Mouse (Mus musculus) forebrain, embryonic 11.5 days (tissue): ENCODE data around the gene Map4k4. TPM values are rescaled to one million over a fixed set of nuclear protein-coding genes. Genes with fewer than 3 reads are reported as not detected.

Experiments
- ATAC-seq: fragments of 200-750 bp; cut with Nextera tagmentation; replicated peaks from 2 replicates; pipeline ENCODE4 v1.8.0; 2017; ENCODE audit warnings: moderate TSS enrichment; ENCODE audit not compliant: low FRiP score
- DNase-seq: peaks from one replicate; pipeline ENCODE4 v3.0.0-alpha.2; 2017; ENCODE audit warnings: low spot score
- H3K27ac ChIP-seq: fragments of 300-500 bp; sonication (generic); 2 replicates; pipeline ENCODE4 v1.5.1; 2014; ENCODE audit warnings: low read depth, low read length
- H3K27me3 ChIP-seq: fragments of 300-500 bp; sonication (generic); 2 replicates; pipeline ENCODE4 v1.6.1; 2014; ENCODE audit warnings: mild to moderate bottlenecking, low read length, mixed read lengths; ENCODE audit not compliant: control insufficient read depth, insufficient read depth
- H3K36me3 ChIP-seq: fragments of 300-500 bp; sonication (generic); 2 replicates; pipeline ENCODE4 v1.6.1; 2014; ENCODE audit warnings: mild to moderate bottlenecking, low read length, moderate library complexity, mixed read lengths; ENCODE audit not compliant: control insufficient read depth, insufficient read depth
- H3K4me1 ChIP-seq: fragments of 300-500 bp; sonication (generic); replicated peaks from 2 replicates; pipeline ENCODE4 v1.6.1; 2014; ENCODE audit warnings: low read length, mixed read lengths; ENCODE audit not compliant: control insufficient read depth, insufficient read depth
- H3K4me2 ChIP-seq: fragments of 300-500 bp; sonication (generic); 2 replicates; pipeline ENCODE4 v1.6.1; 2014; ENCODE audit warnings: low read depth, mild to moderate bottlenecking, low read length, moderate library complexity, mixed read lengths; ENCODE audit not compliant: severe bottlenecking
- H3K4me3 ChIP-seq: fragments of 300-500 bp; sonication (generic); 2 replicates; pipeline ENCODE4 v1.5.1; 2014; ENCODE audit warnings: low read depth, low read length
- H3K9ac ChIP-seq: fragments of 300-500 bp; sonication (generic); 2 replicates; pipeline ENCODE4 v1.6.1; 2014; ENCODE audit warnings: low read length
- H3K9me3 ChIP-seq: fragments of 300-500 bp; sonication (generic); 2 replicates; pipeline ENCODE4 v1.6.1; 2016; ENCODE audit warnings: low read length, mixed read lengths; ENCODE audit not compliant: control insufficient read depth
- WGBS: fragments of 180-500 bp; shearing (Covaris S2); extraction: QIAGEN DNeasy Blood & Tissue Kit; methylation state at CpG from one replicate; pipeline ENCODE4 v1.1.7; 2014; 5-methylcytosine and 5-hydroxymethylcytosine counted together
- polyA plus RNA-seq: library from polyadenylated mRNA; unstranded; fragments of >200 nt; fragmentation: Nextera tagmentation; extraction: Ambion mirVana; gene quantifications from 2 replicates; pipeline ENCODE4 v1.2.1, GENCODE M21; 2014

The Map4k4 gene
- polyA plus RNA-seq, 1 experiment from 2014 or later = 52.4 TPM

DNA sequence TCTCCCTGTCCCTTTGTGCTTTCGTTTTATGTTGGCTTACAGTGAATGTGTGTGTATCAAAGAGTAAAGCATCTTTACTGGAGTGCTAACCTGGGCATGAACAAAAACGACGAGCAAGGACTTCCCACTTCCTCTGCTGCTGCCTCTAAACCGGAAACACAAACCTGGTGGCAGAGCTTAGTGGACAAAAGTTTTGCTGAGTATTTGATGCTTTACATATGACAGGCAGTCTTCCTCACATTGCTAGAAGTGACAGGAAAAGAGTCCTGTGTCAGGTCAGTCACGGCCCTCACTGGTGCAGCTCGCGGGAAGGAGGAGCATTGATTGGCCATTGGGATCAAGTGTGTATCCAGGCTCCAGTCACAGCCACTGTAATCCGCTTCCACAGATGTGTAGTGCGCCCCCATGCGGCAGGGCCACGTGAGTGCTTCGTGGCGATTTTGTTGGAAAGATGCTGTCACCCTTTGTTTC is 35.7 kb downstream of the Map4k4 start:
- WGBS = under 1% methylated on average over 13 of the region's 13 CpGs
- no peak overlapping the region for H3K27ac ChIP-seq
- DNase-seq (peak; percentile 90), ATAC-seq (peak; percentile 78)
- no peaks in the 10 kb centered on the region for H3K36me3 ChIP-seq
- H3K4me3 ChIP-seq = peak overlapping the region; percentile 24
- no peak overlapping the region; the same call in 1 of the 2 replicates for H3K9ac ChIP-seq
- peak overlapping the region; percentile 48 for H3K4me2 ChIP-seq
- no peaks in the 10 kb centered on the region for H3K27me3 ChIP-seq
- peaks cover 28% of the 10 kb centered on the region for H3K4me1 ChIP-seq
- no peaks in the 10 kb centered on the region for H3K9me3 ChIP-seq

- Histone ChIP-seq H3K9ac (no peak overlapping the region), H3K36me3 (no peaks in the 10 kb centered on the region), H3K27me3 (no peaks in the 10 kb centered on the region), H3K27ac (no peak overlapping the region), H3K9me3 (no peaks in the 10 kb centered on the region), H3K4me3 (no peak overlapping the region), H3K4me2 (no peak overlapping the region), H3K4me1 (peaks cover 30% of the 10 kb centered on the region)
- no peak for ATAC-seq
- DNase-seq = no peak
- 67% methylated on average over 2 of the region's 2 CpGs for WGBS
These were observed 36.2 kb downstream of the Map4k4 start for GRCm38 (mm10) chr1:39936934-39937333.

- Histone ChIP-seq H3K4me1 (peaks cover 35% of the 10 kb centered on the region), H3K9ac (no peak overlapping the region), H3K27me3 (no peaks in the 10 kb centered on the region), H3K36me3 (no peaks in the 10 kb centered on the region), H3K4me3 (no peak overlapping the region), H3K27ac (no peak overlapping the region), H3K9me3 (no peaks in the 10 kb centered on the region), H3K4me2 (no peak overlapping the region)
- WGBS = 56% methylated on average over 4 of the region's 4 CpGs
- no peak for DNase-seq
- no peak for ATAC-seq
These were observed 36.9 kb downstream of the Map4k4 start for GRCm38 (mm10) chr1:39937609-39938008.

DNA sequence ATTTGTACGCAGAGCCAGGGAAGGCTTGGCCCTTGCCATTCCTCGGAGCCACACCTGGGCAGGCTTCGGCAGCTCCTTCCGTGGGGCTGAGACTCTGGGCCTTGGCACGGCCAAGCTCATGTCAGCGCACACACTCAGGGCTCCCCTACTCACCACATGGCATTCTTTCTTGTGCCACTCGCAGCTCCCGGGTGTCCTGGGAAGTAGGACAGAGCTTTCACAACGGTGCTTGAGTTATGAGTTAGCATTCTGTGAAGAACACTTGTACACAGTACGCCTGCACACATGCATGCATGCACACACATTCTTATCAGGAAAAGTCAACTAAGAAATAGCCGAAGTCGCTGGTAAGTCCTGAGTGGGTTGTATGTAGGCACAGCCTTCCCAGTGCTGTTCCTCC is 38.7 kb downstream of the Map4k4 start:
- ATAC-seq (no peak), DNase-seq (no peak)
- no peaks in the 10 kb centered on the region for H3K36me3 ChIP-seq
- no peak overlapping the region for H3K4me2 ChIP-seq
- WGBS = 88% methylated on average over 12 of the region's 12 CpGs
- no peaks in the 10 kb centered on the region for H3K27me3 ChIP-seq
- no peak overlapping the region for H3K27ac ChIP-seq
- H3K4me3 ChIP-seq = no peak overlapping the region
- no peak overlapping the region for H3K9ac ChIP-seq
- peaks cover 47% of the 10 kb centered on the region for H3K4me1 ChIP-seq
- no peaks in the 10 kb centered on the region for H3K9me3 ChIP-seq

GRCm38 (mm10) chr1:39940342-39940741 is 39.6 kb downstream of the Map4k4 start:
- H3K27ac ChIP-seq = no peak overlapping the region
- no peak overlapping the region for H3K4me3 ChIP-seq
- DNase-seq (no peak), ATAC-seq (no peak)
- H3K9ac ChIP-seq = no peak overlapping the region
- no peaks in the 10 kb centered on the region for H3K27me3 ChIP-seq
- 89% methylated on average over 2 of the region's 2 CpGs for WGBS
- H3K9me3 ChIP-seq = no peaks in the 10 kb centered on the region
- H3K4me2 ChIP-seq = no peak overlapping the region
- H3K4me1 ChIP-seq = peaks cover 44% of the 10 kb centered on the region
- H3K36me3 ChIP-seq = no peaks in the 10 kb centered on the region

DNA sequence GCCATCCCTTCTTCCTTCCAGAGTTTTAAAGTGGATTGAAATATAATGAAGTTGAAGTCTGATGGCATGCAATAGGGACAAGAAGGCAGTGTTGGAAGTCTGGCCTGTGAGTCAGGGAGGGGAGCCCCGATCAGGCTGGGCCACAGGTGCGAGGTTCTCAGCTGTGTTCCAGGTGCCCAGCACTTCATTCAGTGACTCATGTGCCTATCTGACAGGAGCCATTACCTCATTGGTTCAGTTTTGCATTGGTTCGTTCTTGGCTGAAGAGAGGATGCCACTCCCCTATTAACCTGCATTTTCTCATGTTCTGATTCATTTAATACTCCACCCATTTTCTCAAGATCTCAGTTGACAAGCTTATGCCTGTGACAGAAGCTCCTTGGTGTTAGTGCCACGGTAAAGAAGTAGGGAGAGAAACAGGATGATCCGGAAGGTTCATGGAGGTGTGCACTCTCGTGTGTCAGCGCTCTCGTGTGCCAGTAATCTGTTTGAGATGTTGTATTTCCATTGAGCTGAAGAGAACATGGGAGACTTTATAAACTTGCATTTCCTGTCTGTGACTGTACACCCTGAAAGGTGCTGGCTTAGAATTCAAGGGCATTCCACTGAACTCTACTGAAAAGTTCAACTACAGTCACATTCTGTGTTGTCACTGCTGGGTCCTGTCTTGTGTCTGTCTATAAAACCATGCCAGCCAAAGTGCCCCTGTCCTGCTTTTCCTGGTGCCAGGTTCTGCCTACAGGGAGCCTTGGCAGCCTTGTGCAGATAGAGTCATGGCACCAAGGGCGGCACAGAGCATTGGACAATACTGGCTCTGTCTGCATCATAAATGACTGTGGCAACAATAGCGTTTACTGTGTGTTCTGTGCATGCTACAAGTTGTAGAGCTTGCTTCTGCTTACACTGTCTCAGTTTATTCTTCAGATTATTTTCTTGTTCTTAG is 40.8 kb downstream of the Map4k4 start:
- no peak overlapping the region for H3K27ac ChIP-seq
- DNase-seq (no peak), ATAC-seq (no peak)
- no peak overlapping the region for H3K4me2 ChIP-seq
- H3K4me3 ChIP-seq = no peak overlapping the region
- WGBS = 79% methylated on average over 10 of the region's 10 CpGs
- H3K9me3 ChIP-seq = no peaks in the 10 kb centered on the region
- no peaks in the 10 kb centered on the region for H3K36me3 ChIP-seq
- no peak overlapping the region for H3K9ac ChIP-seq
- no peaks in the 10 kb centered on the region for H3K27me3 ChIP-seq
- H3K4me1 ChIP-seq = peaks cover 45% of the 10 kb centered on the region

GRCm38 (mm10) chr1:39942935-39943334 is 42.2 kb downstream of the Map4k4 start:
- peak overlapping the region; percentile 26; the same call in 1 of the 2 replicates for H3K4me2 ChIP-seq
- H3K9ac ChIP-seq = peak overlapping the region; percentile 8; the same call in 1 of the 2 replicates
- no peak for DNase-seq

DNA sequence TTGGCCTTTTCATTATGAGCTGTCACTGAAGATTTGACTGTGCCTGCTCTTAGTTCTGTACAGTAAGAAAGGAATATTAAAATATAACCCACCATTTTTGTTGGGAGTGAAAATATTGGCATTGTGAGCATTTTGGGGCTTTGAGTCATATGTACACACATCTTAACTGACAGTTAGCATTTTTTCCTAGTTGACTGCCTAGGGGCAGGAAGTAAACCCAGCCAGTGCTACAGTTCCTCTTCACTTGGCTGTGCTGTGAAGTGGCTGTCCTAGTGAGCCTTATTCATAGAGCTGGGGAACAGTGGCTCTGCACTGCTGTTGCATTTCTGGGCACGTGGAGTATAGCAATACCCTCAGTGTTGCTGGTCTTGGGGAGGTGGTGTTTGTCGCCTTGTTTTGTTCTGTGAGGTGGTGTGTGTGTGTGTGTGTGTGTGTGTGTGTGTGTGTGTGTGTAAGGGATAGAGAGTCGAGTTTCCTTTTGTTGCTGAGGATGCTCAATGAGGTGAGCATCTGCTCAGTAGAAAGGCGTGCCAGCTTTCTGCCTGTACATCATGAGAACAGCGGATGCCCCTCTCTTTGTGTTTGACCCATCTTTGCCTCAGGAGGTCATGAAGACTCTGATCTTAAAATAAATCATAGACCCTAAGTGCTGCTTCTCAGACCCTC is 43.7 kb downstream of the Map4k4 start:
- DNase-seq (no peak), ATAC-seq (no peak)
- H3K9ac ChIP-seq = no peak overlapping the region
- 52% methylated on average over 5 of the region's 5 CpGs for WGBS
- H3K36me3 ChIP-seq = no peaks in the 10 kb centered on the region
- H3K4me2 ChIP-seq = no peak overlapping the region
- H3K9me3 ChIP-seq = no peaks in the 10 kb centered on the region
- H3K4me3 ChIP-seq = no peak overlapping the region
- H3K27ac ChIP-seq = no peak overlapping the region
- no peaks in the 10 kb centered on the region for H3K27me3 ChIP-seq
- peaks cover 58% of the 10 kb centered on the region for H3K4me1 ChIP-seq

More at GRCm38 (mm10) chr1:39942935-39943334, 42.2 kb downstream of the Map4k4 start:
- Histone ChIP-seq H3K27ac (peak overlapping the region; percentile 53; the same call in 1 of the 2 replicates), H3K36me3 (no peaks in the 10 kb centered on the region), H3K4me1 (peaks cover 48% of the 10 kb centered on the region), H3K9me3 (no peaks in the 10 kb centered on the region), H3K4me3 (no peak overlapping the region), H3K27me3 (no peaks in the 10 kb centered on the region)
- ATAC-seq = no peak
- 30% methylated on average over 8 of the region's 8 CpGs for WGBS
